Mouse (Mus musculus) gastrocnemius, postnatal 10 days (tissue): ENCODE measurements around the gene Xrcc1. TPM values are rescaled to one million over a fixed set of nuclear protein-coding genes. Genes with fewer than 3 reads are reported as not detected.

Source experiments
- DNase-seq: peaks from one replicate; pipeline ENCODE4 v3.0.0; 2021; ENCODE audit warnings: mixed read lengths
- total RNA-seq, 2 experiments: library from RNA; stranded (reverse); gene quantifications; 2 replicates each; pipeline ENCODE4 v1.2.3; 2021

Xrcc1 gene
- total RNA-seq, 2 experiments from 2014 or later = 22.5 to 26.3 TPM

GRCm38 (mm10) chr7:24564607-24565265 lies 18.6 kb downstream of the Xrcc1 start:
- peak; percentile 87 for DNase-seq

GRCm38 (mm10) chr7:24565627-24566026 lies 19.5 kb downstream of the Xrcc1 start:
- DNase-seq = no peak

GRCm38 (mm10) chr7:24566206-24566605 lies 20.1 kb downstream of the Xrcc1 start:
- DNase-seq = no peak

- DNase-seq = no peak
Observed at GRCm38 (mm10) chr7:24568512-24568911, 22.4 kb downstream of the Xrcc1 start.

GRCm38 (mm10) chr7:24571071-24571470 lies 25.0 kb downstream of the Xrcc1 start:
- no peak for DNase-seq

GRCm38 (mm10) chr7:24572455-24572854 lies 26.4 kb downstream of the Xrcc1 start:
- DNase-seq = no peak

- no peak for DNase-seq
Observed at GRCm38 (mm10) chr7:24574224-24574796, 28.2 kb downstream of the Xrcc1 start.

- no peak for DNase-seq
Observed at GRCm38 (mm10) chr7:24577811-24578210, 31.7 kb downstream of the Xrcc1 start.

GRCm38 (mm10) chr7:24584876-24585275 lies 38.8 kb downstream of the Xrcc1 start:
- DNase-seq = no peak

- no peak for DNase-seq
Observed at GRCm38 (mm10) chr7:24585995-24586394, 39.9 kb downstream of the Xrcc1 start.

- no peak for DNase-seq
Observed at GRCm38 (mm10) chr7:24586828-24587227, 40.7 kb downstream of the Xrcc1 start.

GRCm38 (mm10) chr7:24587330-24588105 lies 41.4 kb downstream of the Xrcc1 start, which contains the start of the genes Ethe1 and Zfp575:
Gene Ethe1, plus strand, starts transcription at chr7:24587543.
Gene Zfp575, minus strand, starts transcription at chr7:24587641.
- DNase-seq = peak; percentile 74

- DNase-seq = no peak
Observed at GRCm38 (mm10) chr7:24588336-24588735, 42.2 kb downstream of the Xrcc1 start.

GRCm38 (mm10) chr7:24591735-24592134 lies 45.6 kb downstream of the Xrcc1 start:
- no peak for DNase-seq

- no peak for DNase-seq
Observed at GRCm38 (mm10) chr7:24592163-24592562, 46.1 kb downstream of the Xrcc1 start.

- no peak for DNase-seq
Observed at GRCm38 (mm10) chr7:24592781-24593180, 46.7 kb downstream of the Xrcc1 start.

- peak; percentile 74 for DNase-seq
Observed at GRCm38 (mm10) chr7:24593621-24594308, 47.7 kb downstream of the Xrcc1 start.

- no peak for DNase-seq
Observed at GRCm38 (mm10) chr7:24594309-24594803, 48.3 kb downstream of the Xrcc1 start.

GRCm38 (mm10) chr7:24595464-24595863 lies 49.4 kb downstream of the Xrcc1 start:
- no peak for DNase-seq

- no peak for DNase-seq
Observed at GRCm38 (mm10) chr7:24598121-24598520, 52.0 kb downstream of the Xrcc1 start.

- no peak for DNase-seq
Observed at GRCm38 (mm10) chr7:24599211-24600067, 53.4 kb downstream of the Xrcc1 start.
